Mouse (Mus musculus): ENCODE results near the gene Tbc1d8. TPM values are rescaled to one million over a fixed set of nuclear protein-coding genes. Genes with fewer than 3 reads are reported as not detected.

Gene Tbc1d8
- total and polyA plus RNA-seq, 3 experiments, result 1.5 to 2.4 TPM; not detected in 1

DNA sequence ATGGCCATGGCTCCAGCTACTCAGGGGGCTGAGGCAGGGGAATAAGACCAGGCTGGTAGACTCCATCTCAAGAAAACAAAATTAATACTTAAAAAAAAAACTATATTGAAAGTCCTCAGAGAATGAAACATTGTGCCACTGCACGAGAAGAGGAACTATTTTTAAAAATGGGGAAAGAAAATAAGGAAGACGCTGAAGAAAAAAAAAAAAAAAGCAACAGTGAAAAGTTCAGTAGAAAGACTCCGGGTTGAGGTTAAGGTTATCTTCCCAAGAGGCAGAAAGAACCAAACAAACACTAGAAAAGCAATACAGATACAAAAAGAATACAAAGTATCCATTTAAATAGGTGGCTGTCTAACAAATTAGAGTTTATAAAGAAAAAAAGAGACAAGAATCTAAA lies 15.1 kb upstream of the Tbc1d8 start (continued):
- TF ChIP-seq TCF12 (IDR thresholded peaks at IDR 0.05; ENCODE audit: low read depth, low read length) (0 out of 2 replicates have a peak, but pooled peaks have one; percentile 9), SMC3 (IDR thresholded peaks at IDR 0.05; ENCODE audit: low read depth, low read length) (no peak), RCOR1 (IDR thresholded peaks at IDR 0.05; ENCODE audit: low read depth, low read length) (no peak), NRF1 (IDR thresholded peaks at IDR 0.05; ENCODE audit: insufficient read depth, low read depth, low read length, poor library complexity, severe bottlenecking) (no peak), ZNF384 (IDR thresholded peaks at IDR 0.05; ENCODE audit: low read depth, low read length) (peak; percentile 98), MEF2A (IDR thresholded peaks at IDR 0.05; ENCODE audit: extremely low read depth, insufficient replicate concordance, low read depth, low read length, poor library complexity, severe bottlenecking) (no peak), GATA1 (IDR thresholded peaks at IDR 0.05; ENCODE audit: low read depth, low read length) (0 out of 2 replicates have a peak, but pooled peaks have one; percentile 25), CHD1 (IDR thresholded peaks at IDR 0.05; ENCODE audit: low read depth, low read length) (no peak), EP300 (IDR thresholded peaks at IDR 0.05; ENCODE audit: low read depth in 1 of 2, low read length in 2 of 2) (peak; percentile 38 to 77; a peak in 3 of 4 replicates), POLR2AphosphoS2 (IDR thresholded peaks at IDR 0.05; ENCODE audit: low read length) (no peak), MAFK (IDR thresholded peaks at IDR 0.05; ENCODE audit: borderline replicate concordance, low read depth, low read length) (no peak), RAD21 (IDR thresholded peaks at IDR 0.05; ENCODE audit: low read depth, low read length) (no peak), MAZ (IDR thresholded peaks at IDR 0.05; ENCODE audit: low read depth, low read length) (no peak), USF2 (IDR thresholded peaks at IDR 0.05; ENCODE audit: borderline replicate concordance in 1 of 2, insufficient read depth in 1 of 2, low read depth in 1 of 2, low read length in 2 of 2) (no peak), E2F4 (IDR thresholded peaks at IDR 0.05; ENCODE audit: borderline replicate concordance, low read depth, low read length) (no peak), ETS1 (IDR thresholded peaks at IDR 0.05; ENCODE audit: low read depth, low read length) (0 out of 2 replicates have a peak, but pooled peaks have one; percentile 39), JUND (IDR thresholded peaks at IDR 0.05; ENCODE audit: low read depth, low read length) (no peak), BHLHE40 (IDR thresholded peaks at IDR 0.05; ENCODE audit: borderline replicate concordance, low read depth, low read length) (no peak), SIN3A (IDR thresholded peaks at IDR 0.05; ENCODE audit: low read length) (peak; percentile 39; the same call in 1 of the 2 replicates), HCFC1 (IDR thresholded peaks at IDR 0.05; ENCODE audit: low read depth, low read length) (no peak)

GRCm38 (mm10) chr1:39493165-39493564 lies 14.6 kb upstream of the Tbc1d8 start:
- H3K27me3 ChIP-seq (ENCODE audit: control insufficient read depth in 1 of 2, insufficient read depth in 2 of 2, low read length in 2 of 2), result no peaks in the 10 kb centered on the region
- no peaks in the 10 kb centered on the region for H3K9me3 ChIP-seq (replicated peaks; ENCODE audit: insufficient read depth, low read length)
- peak overlapping the region; percentile 63 for H3K9ac ChIP-seq (ENCODE audit: control insufficient read depth, low read depth, low read length, poor library complexity, severe bottlenecking)
- no peak for TF ChIP-seq E2F4 (IDR thresholded peaks at IDR 0.05; ENCODE audit: borderline replicate concordance, low read depth, low read length)
- peak in 1 of 2 experiments; percentile 23; a peak in 1 of 4 replicates for TF ChIP-seq EP300 (IDR thresholded peaks at IDR 0.05; ENCODE audit: low read depth in 1 of 2, low read length in 2 of 2)
- 0 out of 2 replicates have a peak, but pooled peaks have one; percentile 45 for TF ChIP-seq MAZ (IDR thresholded peaks at IDR 0.05; ENCODE audit: low read depth, low read length)
- H3K36me3 ChIP-seq (ENCODE audit: control insufficient read depth in 1 of 2, insufficient read depth in 2 of 2, low read length in 2 of 2), result peaks cover 0 to 4% of the 10 kb centered on the region in 2 experiments; a peak in 2 of 4 replicates
- peak overlapping the region; percentile 45 to 58 for H3K4me3 ChIP-seq (ENCODE audit: control insufficient read depth in 1 of 2, insufficient read depth in 1 of 2, low read depth in 2 of 2, low read length in 2 of 2)
- peak overlapping the region; percentile 52 for H3K27ac ChIP-seq (ENCODE audit: control insufficient read depth, low read depth, low read length)
- DNase-seq (ENCODE audit: low read depth, low spot score), result peak; percentile 69
- H3K79me2 ChIP-seq (ENCODE audit: control insufficient read depth, insufficient read depth, low read length, poor library complexity), result no peaks in the 10 kb centered on the region
- no peaks in the 10 kb centered on the region; a peak in 2 of 4 replicates for H3K4me1 ChIP-seq (ENCODE audit: control insufficient read depth in 1 of 2, insufficient read depth in 2 of 2, low read length in 2 of 2)
